Mouse (Mus musculus) subcutaneous adipose tissue, adult 2 months (tissue): Measurements from ENCODE around the gene Olfr1378. TPM values are rescaled to one million over a fixed set of nuclear protein-coding genes. Genes with fewer than 3 reads are reported as not detected.

Source experiments
- polyA plus RNA-seq: library from polyadenylated mRNA; depleted of rRNA; stranded (reverse); fragments of >200 nt; gene quantifications from 2 replicates; pipeline ENCODE4 v1.2.3, GENCODE M21; 2012; ENCODE audit warnings: low replicate concordance; rRNA removed

The Olfr1378 gene
- not detected in 2 replicates for polyA plus RNA-seq

GRCm38 (mm10) chr11:50966230-50966629 is at the start of gene Olfr1378:
Olfr1378 (plus strand) TSS chr11:50966530.

GRCm38 (mm10) chr11:50931451-50931866 is 34.9 kb upstream of the Olfr1378 start, which contains the start of gene Zfp354b:
Zfp354b (minus strand) TSS chr11:50931633.

GRCm38 (mm10) chr11:50943506-50943905 is 22.8 kb upstream of the Olfr1378 start, which contains the start of gene 4933414I15Rik:
4933414I15Rik (minus strand) TSS chr11:50943765.

GRCm38 (mm10) chr11:50953665-50954064 is 12.7 kb upstream of the Olfr1378 start, which contains the start of gene Prop1:
Prop1 (minus strand) TSS chr11:50953765.

GRCm38 (mm10) chr11:50981667-50982066 is 15.3 kb downstream of the Olfr1378 start, which contains the start of gene Olfr1377:
Olfr1377 (plus strand) TSS chr11:50981967.

GRCm38 (mm10) chr11:51003296-51003695 is 37.0 kb downstream of the Olfr1378 start, which contains the start of gene Olfr51:
Olfr51 (plus strand) TSS chr11:51003596.

GRCm38 (mm10) chr11:51013936-51014335 is 47.6 kb downstream of the Olfr1378 start, which contains the start of gene Olfr54:
Olfr54 (plus strand) TSS chr11:51014236.

Other genes starting within 250 kb of the Olfr1378 start
- gene Zfp354c, start 138.8 kb upstream of the Olfr1378 start, polyA plus RNA-seq = 1.2 and 9.9 TPM in 2 replicates
- 0.26 and 0.99 TPM in 2 replicates for gene Zfp879, start 125.0 kb upstream of the Olfr1378 start, polyA plus RNA-seq
- gene Grm6, start 115.8 kb upstream of the Olfr1378 start, polyA plus RNA-seq = not detected in 2 replicates
- 0.63 and 3.4 TPM in 2 replicates for gene Zfp454, start 78.9 kb upstream of the Olfr1378 start, polyA plus RNA-seq
- gene Zfp2, start 50.4 kb upstream of the Olfr1378 start, polyA plus RNA-seq = 2.9 TPM in 2 replicates
- gene Zfp354b, start 34.9 kb upstream of the Olfr1378 start, polyA plus RNA-seq = 0.71 and 0.82 TPM in 2 replicates
- gene 4933414I15Rik, start 22.8 kb upstream of the Olfr1378 start, polyA plus RNA-seq = not detected in 2 replicates
- gene Prop1, start 12.8 kb upstream of the Olfr1378 start, polyA plus RNA-seq = 0.40 TPM in 1 of 2 replicates, not detected in the other
- not detected in 2 replicates for gene Olfr1377, start 15.4 kb downstream of the Olfr1378 start, polyA plus RNA-seq
- gene Olfr51, start 37.1 kb downstream of the Olfr1378 start, polyA plus RNA-seq = not detected in 2 replicates
- not detected in 2 replicates for gene Olfr54, start 47.7 kb downstream of the Olfr1378 start, polyA plus RNA-seq
- gene Olfr1375, start 81.6 kb downstream of the Olfr1378 start, polyA plus RNA-seq = not detected in 2 replicates
- gene Zfp354a, start 92.7 kb downstream of the Olfr1378 start, polyA plus RNA-seq = 3.0 and 3.9 TPM in 2 replicates